Comparison of ENCODE assay signal across 8 mouse cellular contexts in the genomic region with DNA sequence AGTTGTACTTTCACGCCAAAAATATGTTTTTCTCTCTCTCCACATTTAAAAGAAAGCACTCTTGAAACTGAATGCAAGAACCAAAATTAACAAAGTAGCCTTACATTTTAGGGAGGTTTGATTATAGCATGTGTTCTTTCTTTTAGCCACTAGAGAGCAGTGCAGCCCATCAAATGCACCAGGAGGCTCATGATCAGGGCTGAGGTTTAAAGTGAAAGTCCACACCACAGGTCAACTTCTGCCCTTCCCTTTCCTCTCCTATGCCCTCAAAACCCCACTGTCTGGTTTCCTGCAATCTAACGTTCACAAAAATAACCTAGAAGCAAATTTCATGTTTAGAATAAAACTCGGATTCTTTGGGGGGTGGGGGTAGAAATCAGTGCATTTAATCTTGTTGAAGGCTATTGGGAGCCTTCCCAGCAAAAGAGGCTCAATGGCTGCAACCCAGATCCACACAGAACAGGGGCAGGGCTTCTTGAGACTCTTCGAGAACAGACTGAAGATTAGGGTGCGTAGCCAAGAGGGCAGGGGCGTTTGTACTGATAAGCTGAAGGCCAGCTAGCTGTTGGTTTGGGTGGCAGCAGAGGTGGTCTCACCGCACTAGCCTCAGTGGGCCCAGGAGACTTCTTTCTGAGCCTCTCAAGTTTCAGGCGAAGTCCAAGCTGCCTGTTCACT. TPM values are rescaled to one million over a fixed set of nuclear protein-coding genes. Genes with fewer than 3 reads are reported as not detected.
DNase-seq lines count a peak whose midpoint lies in the region; ATAC-seq lines count a peak whose summit lies in the region.

No protein-coding gene starts in this region.

- peak; percentile 88 for ATAC-seq in frontal cortex, adult (ENCODE audit: low TSS enrichment)
- no peak for ATAC-seq in intestine, embryonic 14.5 days (replicated peaks; ENCODE audit: low FRiP score, low TSS enrichment, low read depth)
- ATAC-seq in limb, embryonic 15.5 days (ENCODE audit: insufficient number of reproducible peaks, low FRiP score, low TSS enrichment, low read depth), result no peak
- ATAC-seq in monocyte, adult 5-6 weeks (replicated peaks; ENCODE audit: insufficient number of reproducible peaks, low FRiP score, low TSS enrichment, poor library complexity, severe bottlenecking), result 0 out of 2 replicates have a peak, but pooled peaks have one; percentile 53
- no peak for ATAC-seq in erythroblast, adult 5-6 weeks (replicated peaks; ENCODE audit: low FRiP score, poor library complexity, severe bottlenecking)

- no peaks in the 10 kb centered on the region for H3K27me3 ChIP-seq in intestine, embryonic 14.5 days (replicated peaks; ENCODE audit: control insufficient read depth, insufficient read depth, low read length)
- H3K27me3 ChIP-seq in limb, embryonic 15.5 days, result peaks cover 17% of the 10 kb centered on the region

- no peaks in the 10 kb centered on the region for H3K36me3 ChIP-seq in intestine, embryonic 14.5 days (ENCODE audit: control insufficient read depth, insufficient read depth, low read length)
- H3K36me3 ChIP-seq in limb, embryonic 15.5 days, result no peaks in the 10 kb centered on the region

- no peak overlapping the region for H3K4me3 ChIP-seq in intestine, embryonic 14.5 days (ENCODE audit: low read depth, low read length)
- peak overlapping the region; percentile 16; the same call in 1 of the 2 replicates for H3K4me3 ChIP-seq in limb, embryonic 15.5 days

- H3K4me1 ChIP-seq in intestine, embryonic 14.5 days (replicated peaks; ENCODE audit: control insufficient read depth, insufficient read depth, low read length), result peaks cover 3% of the 10 kb centered on the region; the same call in 1 of the 2 replicates
- H3K4me1 ChIP-seq in limb, embryonic 15.5 days, result peaks cover 3% of the 10 kb centered on the region; the same call in 1 of the 2 replicates

- no peak overlapping the region for H3K27ac ChIP-seq in intestine, embryonic 14.5 days (ENCODE audit: low read depth)
- no peak overlapping the region for H3K27ac ChIP-seq in limb, embryonic 15.5 days

- no peak overlapping the region for H3K9ac ChIP-seq in intestine, embryonic 14.5 days (ENCODE audit: low read length)
- H3K9ac ChIP-seq in limb, embryonic 15.5 days, result no peak overlapping the region

- DNase-seq in 3T3-L1 (ENCODE audit: low read depth, low spot score) (peak; percentile 87), ES-CJ7 (ENCODE audit: low read depth, low spot score) (peak; percentile 56)
- DNase-seq in cerebellum, adult 18-20 months, result peak; percentile 9 to 25
- DNase-seq in intestine, embryonic 14.5 days (ENCODE audit: low spot score), result peak; percentile 59

- H3K4me2 ChIP-seq in intestine, embryonic 14.5 days (ENCODE audit: low read length), result no peak overlapping the region
- H3K4me2 ChIP-seq in limb, embryonic 15.5 days, result 0 out of 2 replicates have a peak overlapping the region, but pooled peaks have one; percentile 17

- WGBS in intestine, embryonic 14.5 days, result 37% methylated on average over 8 of the region's 8 CpGs
- WGBS in limb, embryonic 15.5 days, result 43% methylated on average over 8 of the region's 8 CpGs

- H3K9me3 ChIP-seq in intestine, embryonic 14.5 days (ENCODE audit: control insufficient read depth, low read length), result no peaks in the 10 kb centered on the region
- H3K9me3 ChIP-seq in limb, embryonic 15.5 days, result no peaks in the 10 kb centered on the region

RNA-seq across cellular contexts. Expression of gene Zfp770, which starts 59.3 kb away (rescaled TPM):
- 5.5 and 6.2 TPM in 2 replicates for polyA plus RNA-seq in intestine, embryonic 14.5 days (2014; fragmentation: Nextera tagmentation; extraction: Ambion mirVana)
- 3.6 and 4.1 TPM in 2 replicates for polyA plus RNA-seq in limb, embryonic 15.5 days (2015; fragmentation: Nextera tagmentation; extraction: Ambion mirVana)
- 18.5 to 31.9 TPM (median 22.4 TPM) in 3 replicates for total RNA-seq in monocyte, adult 5-6 weeks (2017)
- 4.0 and 7.5 TPM in 2 replicates for total RNA-seq in erythroblast, adult 5-6 weeks (2015; ENCODE audit: low replicate concordance)
- total RNA-seq in erythroblast, adult 5-6 weeks (2017; ENCODE audit: low replicate concordance), result 0.51 and 1.5 TPM in 2 replicates

Comparison
In these comparisons a context has a peak if more than half of its experiments do, and no peak if none do; other contexts are left out.
1. DNase-seq: peak in every context shown above with its lines; median percentile 87 in 3T3-L1; 59 in intestine, embryonic 14.5 days; 56 in ES-CJ7; 17 in cerebellum, adult 18-20 months.
2. ATAC-seq: peak in frontal cortex, adult (single experiment) and monocyte, adult 5-6 weeks (single experiment); none in intestine, embryonic 14.5 days (single experiment), limb, embryonic 15.5 days (single experiment) and erythroblast, adult 5-6 weeks (single experiment).